Mouse (Mus musculus) small intestine, adult 2 months (tissue): Measurements from ENCODE around the gene Pdcd6.

ENCODE experiments used
- CTCF ChIP-seq: fragments of 200-500 bp; IDR thresholded peaks from 2 replicates; pipeline ENCODE4 v1.5.1; 2012; ENCODE audit warnings: low read depth, mild to moderate bottlenecking, control low read depth, inconsistent platforms, low read length, moderate library complexity, mixed read lengths; ENCODE audit not compliant: insufficient replicate concordance, insufficient read length; ENCODE audit errors: extremely low read depth
- POLR2A ChIP-seq: fragments of 200-500 bp; IDR thresholded peaks from 2 replicates; pipeline ENCODE4 v1.6.1; 2012; ENCODE audit warnings: low read depth, mild to moderate bottlenecking, control low read depth, inconsistent platforms, low read length, moderate library complexity

DNA sequence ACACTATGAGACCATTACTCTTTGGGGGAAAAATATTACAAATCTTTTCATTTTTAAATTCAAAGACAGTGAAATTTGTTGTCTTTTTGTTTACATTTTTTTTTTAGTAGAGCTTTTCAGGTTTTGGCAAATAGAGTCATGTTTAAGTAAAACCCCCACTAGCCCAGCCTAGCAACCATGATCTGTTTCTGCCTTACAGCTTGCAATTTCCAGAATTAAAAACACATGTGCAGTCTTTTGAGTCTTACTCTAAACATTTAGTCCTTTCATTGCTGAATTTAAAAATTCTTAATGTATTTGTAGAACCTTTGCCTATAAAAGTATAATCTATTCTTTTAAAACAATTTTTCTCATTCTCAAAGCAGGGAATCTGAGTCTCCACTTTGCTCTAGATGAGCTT is 11.9 kb upstream of the Pdcd6 start:
- TF ChIP-seq POLR2A: no peak
- no peak for TF ChIP-seq CTCF
